In genomic region chr12:77156698-77157097, GRCm38 (mm10) we compare ENCODE assay signal across 28 mouse cellular contexts.
DNase-seq lines count a peak whose midpoint lies in the region; ATAC-seq and TF ChIP-seq lines count a peak whose summit lies in the region.
"Had no signal": no experiment of that assay in that cellular context is flagged by ENCODE, and none has a peak within 500 bp of the region (broad histone marks: within the 10 kb centered on the region; RNA-seq: fewer than 3 reads in every experiment).

No protein-coding gene starts in this region.

- H3K9me3 ChIP-seq in liver, embryonic 13.5 days (replicated peaks) = no peaks in the 10 kb centered on the region
- H3K9me3 ChIP-seq in liver, embryonic 12.5 days (replicated peaks) = no peaks in the 10 kb centered on the region
- peaks cover 17% of the 10 kb centered on the region for H3K9me3 ChIP-seq in G1E (replicated peaks)
- no peaks in the 10 kb centered on the region for H3K9me3 ChIP-seq in kidney, embryonic 14.5 days (ENCODE audit: control insufficient read depth, low read length)
- H3K9me3 ChIP-seq: embryonic facial prominence, embryonic 13.5 days; embryonic facial prominence, embryonic 15.5 days; forebrain, embryonic 10.5 days; forebrain, embryonic 13.5 days; forebrain, embryonic 15.5 days had no signal

- H3K4me3 ChIP-seq in liver, embryonic 13.5 days (replicated peaks) = no peak overlapping the region
- H3K4me3 ChIP-seq in liver, embryonic 12.5 days = no peak overlapping the region
- H3K4me3 ChIP-seq in G1E (ENCODE audit: low read depth, low read length) = no peak overlapping the region
- no peak overlapping the region for H3K4me3 ChIP-seq in kidney, embryonic 14.5 days (ENCODE audit: low read length)
- H3K4me3 ChIP-seq: embryonic facial prominence, embryonic 13.5 days; embryonic facial prominence, embryonic 15.5 days; erythroblast, embryonic 14.5 days; forebrain, embryonic 10.5 days; forebrain, embryonic 13.5 days; forebrain, embryonic 15.5 days had no signal

- peaks cover 7% of the 10 kb centered on the region for H3K4me1 ChIP-seq in liver, embryonic 13.5 days (replicated peaks)
- H3K4me1 ChIP-seq in liver, embryonic 12.5 days = peaks cover 11% of the 10 kb centered on the region
- peaks cover 46% of the 10 kb centered on the region for H3K4me1 ChIP-seq in G1E (ENCODE audit: insufficient read depth, low read depth, low read length)
- no peaks in the 10 kb centered on the region for H3K4me1 ChIP-seq in kidney, embryonic 14.5 days (ENCODE audit: control insufficient read depth, insufficient read depth, low read length)
- H3K4me1 ChIP-seq: embryonic facial prominence, embryonic 13.5 days; embryonic facial prominence, embryonic 15.5 days; forebrain, embryonic 10.5 days; forebrain, embryonic 13.5 days; forebrain, embryonic 15.5 days had no signal

- whole genome bisulfite sequencing in liver, embryonic 13.5 days (ENCODE audit: insufficient replicate concordance) = 36% methylated on average over 2 of the region's 2 CpGs
- 34% methylated on average over 2 of the region's 2 CpGs for WGBS in liver, embryonic 12.5 days (ENCODE audit: insufficient replicate concordance)
- 52% methylated on average over 2 of the region's 2 CpGs for WGBS in kidney, embryonic 14.5 days

- TF ChIP-seq CTCF in G1E (IDR thresholded peaks at IDR 0.05; ENCODE audit: low read depth, low read length) = no peak

- no peaks in the 10 kb centered on the region for H3K36me3 ChIP-seq in liver, embryonic 13.5 days
- H3K36me3 ChIP-seq in liver, embryonic 12.5 days = no peaks in the 10 kb centered on the region
- peaks cover 61% of the 10 kb centered on the region for H3K36me3 ChIP-seq in G1E (replicated peaks)
- H3K36me3 ChIP-seq in kidney, embryonic 14.5 days (ENCODE audit: control insufficient read depth, insufficient read depth, low read length) = no peaks in the 10 kb centered on the region
- H3K36me3 ChIP-seq: embryonic facial prominence, embryonic 13.5 days; embryonic facial prominence, embryonic 15.5 days; forebrain, embryonic 10.5 days; forebrain, embryonic 15.5 days had no signal

- ATAC-seq in liver, embryonic 13.5 days (ENCODE audit: low read depth) = peak; percentile 31; the same call in 1 of the 2 replicates
- ATAC-seq in liver, embryonic 12.5 days = no peak
- ATAC-seq in G1E (ENCODE audit: extremely low read depth, insufficient number of reproducible peaks, low FRiP score, poor library complexity, severe bottlenecking) = peak; percentile 80
- ATAC-seq in megakaryocyte progenitor cell, adult 5-6 weeks (replicated peaks; ENCODE audit: poor library complexity) = 0 out of 2 replicates have a peak, but pooled peaks have one; percentile 17
- ATAC-seq in kidney, embryonic 14.5 days (ENCODE audit: low FRiP score, low TSS enrichment) = no peak
- ATAC-seq: activated CD4-positive, CD25-positive, alpha-beta regulatory T cell, adult 4 months; CD4-positive, CD25-positive, alpha-beta regulatory T cell, adult 4 months; forebrain, embryonic 13.5 days; forebrain, embryonic 15.5 days; forebrain, postnatal 0 days; Patski had no signal

- H3K4me2 ChIP-seq in liver, embryonic 13.5 days = no peak overlapping the region
- no peak overlapping the region for H3K4me2 ChIP-seq in liver, embryonic 12.5 days
- no peak overlapping the region for H3K4me2 ChIP-seq in kidney, embryonic 14.5 days (replicated peaks; ENCODE audit: low read depth, low read length)
- H3K4me2 ChIP-seq: embryonic facial prominence, embryonic 13.5 days; embryonic facial prominence, embryonic 15.5 days; forebrain, embryonic 13.5 days; forebrain, embryonic 15.5 days had no signal

- no peak overlapping the region for H3K27ac ChIP-seq in liver, embryonic 13.5 days
- H3K27ac ChIP-seq in liver, embryonic 12.5 days = no peak overlapping the region
- H3K27ac ChIP-seq in kidney, embryonic 14.5 days (ENCODE audit: low read depth, low read length) = no peak overlapping the region
- H3K27ac ChIP-seq: embryonic facial prominence, embryonic 13.5 days; embryonic facial prominence, embryonic 15.5 days; forebrain, embryonic 10.5 days; forebrain, embryonic 13.5 days; forebrain, embryonic 15.5 days had no signal

- no peaks in the 10 kb centered on the region for H3K27me3 ChIP-seq in liver, embryonic 13.5 days
- H3K27me3 ChIP-seq in liver, embryonic 12.5 days (replicated peaks) = no peaks in the 10 kb centered on the region
- H3K27me3 ChIP-seq in G1E (ENCODE audit: insufficient read depth, low read length) = no peaks in the 10 kb centered on the region
- no peaks in the 10 kb centered on the region for H3K27me3 ChIP-seq in kidney, embryonic 14.5 days (ENCODE audit: control insufficient read depth, insufficient read depth, low read length)
- H3K27me3 ChIP-seq: CH12.LX; embryonic facial prominence, embryonic 13.5 days; embryonic facial prominence, embryonic 15.5 days; forebrain, embryonic 13.5 days; forebrain, embryonic 15.5 days; Patski had no signal

- no peak for DNase-seq in liver, embryonic 13.5 days
- peak; percentile 58 for DNase-seq in G1E (ENCODE audit: low spot score)
- DNase-seq in adrenal gland, adult 8-10 months = no peak
- DNase-seq in testis, postnatal 10 days (ENCODE audit: low spot score) = no peak
- DNase-seq: adrenal gland, postnatal 10 days; adrenal gland, postnatal 25 days; B cell, adult 2 months; cerebellum, adult 11 months; cerebellum, adult 18-20 months; cerebellum, adult 8-10 months; cerebellum, adult 9-11 months; cerebellum, postnatal 14 days; cerebellum, postnatal 36 days; embryo, embryonic 11 days; forebrain, postnatal 0 days had no signal

- H3K9ac ChIP-seq in liver, embryonic 13.5 days = no peak overlapping the region
- H3K9ac ChIP-seq in liver, embryonic 12.5 days = no peak overlapping the region
- H3K9ac ChIP-seq in kidney, embryonic 14.5 days (ENCODE audit: low read depth, low read length) = no peak overlapping the region
- H3K9ac ChIP-seq: embryonic facial prominence, embryonic 13.5 days; embryonic facial prominence, embryonic 15.5 days; forebrain, embryonic 13.5 days; forebrain, embryonic 15.5 days; forebrain, postnatal 0 days had no signal

Comparison
In these comparisons a context has a peak if more than half of its experiments do, and no peak if none do; other contexts are left out.
1. ATAC-seq: peak in liver, embryonic 13.5 days (single experiment), G1E (single experiment) and megakaryocyte progenitor cell, adult 5-6 weeks (single experiment); none in liver, embryonic 12.5 days (single experiment) and kidney, embryonic 14.5 days (single experiment).